Mouse (Mus musculus): ENCODE results near the gene Bahcc1. TPM values are rescaled to one million over a fixed set of nuclear protein-coding genes. Genes with fewer than 3 reads are reported as not detected.
A peak's percentile ranks its signal among the peaks of the same experiment; 100 is the strongest.

The Bahcc1 gene
- polyA plus RNA-seq, 2 experiments, result 14.0 to 22.9 TPM

GRCm38 (mm10) chr11:120253646-120254315 is 21.0 kb downstream of the Bahcc1 start:
- no peak for DNase-seq (ENCODE audit: low spot score)
- Histone ChIP-seq H3K4me2 (replicated peaks; ENCODE audit: low read depth, low read length, severe bottlenecking) (no peak overlapping the region), H3K36me3 (ENCODE audit: control insufficient read depth, insufficient read depth, low read length) (no peaks in the 10 kb centered on the region; the same call in none of the 2 replicates), H3K4me1 (ENCODE audit: control insufficient read depth, insufficient read depth, low read length) (peaks cover 76% of the 10 kb centered on the region), H3K9ac (ENCODE audit: low read depth, low read length, severe bottlenecking) (no peak overlapping the region), H3K9me3 (ENCODE audit: control insufficient read depth, low read length) (no peaks in the 10 kb centered on the region), H3K27ac (replicated peaks; ENCODE audit: low read depth, low read length) (no peak overlapping the region), H3K4me3 (replicated peaks; ENCODE audit: low read length) (no peak overlapping the region), H3K27me3 (ENCODE audit: control insufficient read depth, insufficient read depth, low read length) (no peaks in the 10 kb centered on the region)
- no peak for TF ChIP-seq POLR2A (IDR thresholded peaks at IDR 0.05; ENCODE audit: borderline replicate concordance, extremely low read depth, insufficient read depth, insufficient read length)
- ATAC-seq (ENCODE audit: low FRiP score, low read depth), result no peak
- WGBS, result 89% methylated on average over 11 of the region's 13 CpGs

DNA sequence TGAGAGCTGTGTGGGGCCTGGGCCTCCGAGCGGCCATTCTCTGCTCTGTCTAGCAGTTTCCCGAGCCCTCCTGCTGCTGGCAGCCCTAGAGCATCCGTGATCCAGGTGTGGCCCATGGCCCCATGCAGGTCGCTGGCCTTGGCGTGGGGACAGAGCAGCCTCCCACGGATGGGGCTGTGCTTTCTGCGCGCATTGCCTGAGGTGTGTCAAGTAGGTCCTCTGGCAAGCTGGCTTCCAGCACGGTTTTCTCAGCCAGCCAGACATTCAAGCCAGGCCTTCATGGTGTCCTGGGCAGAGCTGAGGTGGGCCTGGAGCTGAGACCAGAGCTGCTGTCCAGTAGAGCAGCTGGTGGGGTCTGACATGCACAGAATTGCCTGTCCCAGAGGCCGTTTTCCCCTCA is 21.7 kb downstream of the Bahcc1 start:
- Histone ChIP-seq H3K4me3 (replicated peaks; ENCODE audit: low read length) (no peak overlapping the region), H3K27me3 (ENCODE audit: control insufficient read depth, insufficient read depth, low read length) (no peaks in the 10 kb centered on the region), H3K27ac (replicated peaks; ENCODE audit: low read depth, low read length) (no peak overlapping the region), H3K36me3 (ENCODE audit: control insufficient read depth, insufficient read depth, low read length) (no peaks in the 10 kb centered on the region; the same call in none of the 2 replicates), H3K4me2 (replicated peaks; ENCODE audit: low read depth, low read length, severe bottlenecking) (no peak overlapping the region), H3K4me1 (ENCODE audit: control insufficient read depth, insufficient read depth, low read length) (peaks cover 83% of the 10 kb centered on the region), H3K9ac (ENCODE audit: low read depth, low read length, severe bottlenecking) (no peak overlapping the region), H3K9me3 (ENCODE audit: control insufficient read depth, low read length) (no peaks in the 10 kb centered on the region)
- TF ChIP-seq POLR2A (IDR thresholded peaks at IDR 0.05; ENCODE audit: borderline replicate concordance, extremely low read depth, insufficient read depth, insufficient read length), result no peak
- no peak for DNase-seq (ENCODE audit: low spot score)
- ATAC-seq (ENCODE audit: low FRiP score, low read depth), result no peak
- 61% methylated on average over 10 of the region's 11 CpGs for WGBS

DNA sequence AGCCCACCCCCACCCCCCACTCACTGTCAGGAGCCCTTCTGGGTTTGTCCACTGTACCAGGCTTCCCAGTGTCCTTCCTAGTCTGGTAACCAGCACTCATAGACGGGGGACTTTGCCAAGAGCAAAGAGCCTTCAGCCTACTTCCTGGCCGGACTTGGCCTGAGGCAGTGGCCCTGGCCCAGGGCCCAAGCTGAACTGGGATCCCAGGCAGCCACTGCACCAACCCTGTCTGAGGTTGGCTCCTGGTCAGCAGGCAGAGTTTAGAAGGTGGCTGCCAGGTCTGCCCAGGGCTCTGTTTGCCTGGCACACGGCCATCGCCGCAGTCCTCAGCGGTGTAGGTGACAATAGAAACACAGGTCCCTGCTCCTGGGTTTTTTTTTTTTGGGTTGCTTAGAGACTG is 22.3 kb downstream of the Bahcc1 start:
- ATAC-seq (ENCODE audit: low FRiP score, low read depth) (no peak), DNase-seq (ENCODE audit: low spot score) (no peak)
- TF ChIP-seq POLR2A (IDR thresholded peaks at IDR 0.05; ENCODE audit: borderline replicate concordance, extremely low read depth, insufficient read depth, insufficient read length), result no peak
- H3K9me3 ChIP-seq (ENCODE audit: control insufficient read depth, low read length), result no peaks in the 10 kb centered on the region
- H3K4me1 ChIP-seq (ENCODE audit: control insufficient read depth, insufficient read depth, low read length), result peaks cover 89% of the 10 kb centered on the region
- no peaks in the 10 kb centered on the region for H3K27me3 ChIP-seq (ENCODE audit: control insufficient read depth, insufficient read depth, low read length)
- 55% methylated on average over 6 of the region's 6 CpGs for WGBS
- no peak overlapping the region for H3K27ac ChIP-seq (replicated peaks; ENCODE audit: low read depth, low read length)
- H3K9ac ChIP-seq (ENCODE audit: low read depth, low read length, severe bottlenecking), result 0 out of 2 replicates have a peak overlapping the region, but pooled peaks have one; percentile 4
- no peak overlapping the region for H3K4me3 ChIP-seq (replicated peaks; ENCODE audit: low read length)
- H3K4me2 ChIP-seq (replicated peaks; ENCODE audit: low read depth, low read length, severe bottlenecking), result no peak overlapping the region
- no peaks in the 10 kb centered on the region; the same call in none of the 2 replicates for H3K36me3 ChIP-seq (ENCODE audit: control insufficient read depth, insufficient read depth, low read length)

GRCm38 (mm10) chr11:120255499-120255898 is 22.8 kb downstream of the Bahcc1 start:
- 0 out of 2 replicates have a peak overlapping the region, but pooled peaks have one; percentile 4 for H3K9ac ChIP-seq (ENCODE audit: low read depth, low read length, severe bottlenecking)
- H3K36me3 ChIP-seq (ENCODE audit: control insufficient read depth, insufficient read depth, low read length), result no peaks in the 10 kb centered on the region; the same call in none of the 2 replicates
- peaks cover 89% of the 10 kb centered on the region for H3K4me1 ChIP-seq (ENCODE audit: control insufficient read depth, insufficient read depth, low read length)
- 34% methylated on average over 7 of the region's 8 CpGs for WGBS
- H3K27ac ChIP-seq (replicated peaks; ENCODE audit: low read depth, low read length), result no peak overlapping the region
- H3K9me3 ChIP-seq (ENCODE audit: control insufficient read depth, low read length), result no peaks in the 10 kb centered on the region
- TF ChIP-seq POLR2A (IDR thresholded peaks at IDR 0.05; ENCODE audit: borderline replicate concordance, extremely low read depth, insufficient read depth, insufficient read length), result no peak
- no peak overlapping the region for H3K4me2 ChIP-seq (replicated peaks; ENCODE audit: low read depth, low read length, severe bottlenecking)
- no peak overlapping the region for H3K4me3 ChIP-seq (replicated peaks; ENCODE audit: low read length)
- DNase-seq (ENCODE audit: low spot score) (no peak), ATAC-seq (ENCODE audit: low FRiP score, low read depth) (no peak)
- H3K27me3 ChIP-seq (ENCODE audit: control insufficient read depth, insufficient read depth, low read length), result no peaks in the 10 kb centered on the region

DNA sequence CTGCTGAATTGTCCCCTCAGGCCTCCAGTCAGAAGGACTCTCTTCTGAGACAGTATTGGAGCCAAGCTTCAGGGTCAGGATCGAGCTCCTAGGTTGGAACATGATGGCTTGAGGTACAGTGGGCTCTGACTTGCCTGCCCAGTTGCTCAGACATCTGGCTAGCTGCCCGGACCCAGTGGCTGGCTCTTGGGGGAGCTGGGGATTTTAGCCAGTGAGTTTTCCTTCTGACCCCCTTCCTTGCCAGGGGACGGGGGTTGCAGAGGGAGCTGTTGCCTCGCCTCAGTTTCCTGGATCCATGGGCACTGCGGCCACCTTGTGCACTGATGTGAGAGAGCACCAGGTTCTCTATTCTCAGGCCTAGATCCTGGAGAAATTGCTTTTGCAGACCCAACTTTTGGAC is 23.4 kb downstream of the Bahcc1 start:
- TF ChIP-seq POLR2A (IDR thresholded peaks at IDR 0.05; ENCODE audit: borderline replicate concordance, extremely low read depth, insufficient read depth, insufficient read length), result no peak
- Histone ChIP-seq H3K4me1 (ENCODE audit: control insufficient read depth, insufficient read depth, low read length) (peaks cover 89% of the 10 kb centered on the region), H3K27me3 (ENCODE audit: control insufficient read depth, insufficient read depth, low read length) (no peaks in the 10 kb centered on the region), H3K9me3 (ENCODE audit: control insufficient read depth, low read length) (no peaks in the 10 kb centered on the region), H3K9ac (ENCODE audit: low read depth, low read length, severe bottlenecking) (0 out of 2 replicates have a peak overlapping the region, but pooled peaks have one; percentile 4), H3K4me3 (replicated peaks; ENCODE audit: low read length) (no peak overlapping the region), H3K27ac (replicated peaks; ENCODE audit: low read depth, low read length) (no peak overlapping the region), H3K4me2 (replicated peaks; ENCODE audit: low read depth, low read length, severe bottlenecking) (no peak overlapping the region), H3K36me3 (ENCODE audit: control insufficient read depth, insufficient read depth, low read length) (no peaks in the 10 kb centered on the region; the same call in none of the 2 replicates)
- WGBS, result 55% methylated on average over 2 of the region's 5 CpGs
- no peak for DNase-seq (ENCODE audit: low spot score)
- no peak for ATAC-seq (ENCODE audit: low FRiP score, low read depth)
